Mouse (Mus musculus) heart, embryonic 11.5 days (tissue): ENCODE data around the gene Galr2. TPM values are rescaled to one million over a fixed set of nuclear protein-coding genes. Genes with fewer than 3 reads are reported as not detected.

Experiments used
- ATAC-seq: fragments of 200-750 bp; cut with Nextera tagmentation; replicated peaks from 2 replicates; pipeline ENCODE4 v1.8.0; 2017; ENCODE audit warnings: moderate library complexity; ENCODE audit not compliant: insufficient number of reproducible peaks, low FRiP score, low TSS enrichment
- H3K27ac ChIP-seq: fragments of 300-500 bp; sonication (generic); 2 replicates; pipeline ENCODE4 v1.5.1; 2014; ENCODE audit warnings: mild to moderate bottlenecking, low read depth, low read length
- H3K27me3 ChIP-seq: fragments of 300-500 bp; sonication (generic); 2 replicates; pipeline ENCODE4 v1.6.1; 2014; ENCODE audit warnings: mild to moderate bottlenecking, low read length, mixed read lengths; ENCODE audit not compliant: control insufficient read depth, insufficient read depth
- H3K36me3 ChIP-seq: fragments of 300-500 bp; sonication (generic); 2 replicates; pipeline ENCODE4 v1.6.1; 2014; ENCODE audit warnings: mild to moderate bottlenecking, low read length, moderate library complexity, mixed read lengths; ENCODE audit not compliant: control insufficient read depth, insufficient read depth
- H3K4me1 ChIP-seq: fragments of 300-500 bp; sonication (generic); 2 replicates; pipeline ENCODE4 v1.6.1; 2014; ENCODE audit warnings: low read length; ENCODE audit not compliant: control insufficient read depth, insufficient read depth
- H3K4me2 ChIP-seq: fragments of 300-500 bp; sonication (generic); 2 replicates; pipeline ENCODE4 v1.6.1; 2014; ENCODE audit warnings: mild to moderate bottlenecking, moderate library complexity
- H3K4me3 ChIP-seq: fragments of 300-500 bp; sonication (generic); 2 replicates; pipeline ENCODE4 v1.5.1; 2014; ENCODE audit warnings: low read depth, low read length
- H3K9ac ChIP-seq: fragments of 300-500 bp; sonication (generic); 2 replicates; pipeline ENCODE4 v1.6.1; 2014; ENCODE audit warnings: mild to moderate bottlenecking, low read depth, low read length, moderate library complexity
- H3K9me3 ChIP-seq: fragments of 300-500 bp; sonication (generic); replicated peaks from 2 replicates; pipeline ENCODE4 v1.6.1; 2016; ENCODE audit warnings: low read length; ENCODE audit not compliant: control insufficient read depth
- WGBS: fragments of 180-500 bp; shearing (Covaris S2); extraction: QIAGEN DNeasy Blood & Tissue Kit; methylation state at CpG from one replicate; pipeline ENCODE4 v1.1.7; 2014; ENCODE audit not compliant: insufficient replicate concordance; 5-methylcytosine and 5-hydroxymethylcytosine counted together
- polyA plus RNA-seq: library from polyadenylated mRNA; unstranded; fragments of >200 nt; fragmentation: Nextera tagmentation; extraction: Ambion mirVana; gene quantifications from 2 replicates; pipeline ENCODE4 v1.2.1, GENCODE M21; 2014

Galr2 gene
- polyA plus RNA-seq, 1 experiment from 2014 or later: 0.16 TPM

DNA sequence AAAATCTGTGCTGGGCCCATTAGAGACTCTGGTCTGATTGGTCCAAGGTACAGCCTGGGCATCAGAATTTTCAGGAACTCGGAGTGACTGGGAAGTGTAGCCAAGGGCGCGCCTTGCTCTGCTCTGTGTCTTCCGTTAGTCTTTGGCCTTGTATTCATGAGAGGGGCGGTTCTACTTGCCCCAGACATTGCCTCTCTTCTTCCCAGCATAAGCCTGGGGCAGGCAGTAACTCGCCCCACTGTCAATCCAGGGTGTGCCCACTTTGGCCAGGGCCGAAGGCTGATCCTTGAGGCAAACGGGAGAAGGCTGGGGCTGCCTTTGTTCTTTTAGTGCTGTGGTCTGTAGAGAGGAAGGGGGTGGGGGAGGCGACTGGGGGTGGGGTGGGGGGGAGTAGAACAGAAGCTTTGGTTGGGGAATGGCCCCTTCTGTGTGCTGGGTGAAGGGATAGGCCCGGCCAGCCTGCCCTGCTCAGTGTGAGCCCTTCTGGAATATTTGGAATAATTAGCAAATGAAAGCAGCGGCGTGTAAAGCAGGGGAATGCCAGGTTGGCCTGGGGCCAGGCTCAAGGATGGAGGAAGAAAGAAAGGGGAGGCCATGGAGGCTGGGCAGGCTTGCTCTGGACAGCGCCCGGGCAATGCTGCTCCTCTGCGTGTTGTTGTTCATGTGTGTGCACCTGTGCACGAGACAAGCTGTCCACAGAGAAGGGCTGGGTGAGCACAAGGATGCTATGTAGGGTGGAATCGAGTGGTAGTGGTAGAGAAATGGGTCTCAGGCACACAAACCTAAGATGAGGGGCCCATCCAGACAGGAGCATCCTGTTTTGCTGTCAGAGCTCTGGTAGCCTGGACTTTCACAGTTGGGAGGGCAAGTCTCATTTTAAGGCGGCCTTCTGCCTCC lies 48.8 kb downstream of the Galr2 start:
- no peak overlapping the region for H3K4me2 ChIP-seq
- H3K4me3 ChIP-seq: no peak overlapping the region
- H3K9ac ChIP-seq: no peak overlapping the region
- WGBS: 63% methylated on average over 18 of the region's 18 CpGs
- H3K27ac ChIP-seq: no peak overlapping the region
- no peak for ATAC-seq
- no peaks in the 10 kb centered on the region for H3K9me3 ChIP-seq
- H3K4me1 ChIP-seq: peaks cover 13% of the 10 kb centered on the region
- H3K36me3 ChIP-seq: no peaks in the 10 kb centered on the region
- peaks cover 32% of the 10 kb centered on the region for H3K27me3 ChIP-seq

DNA sequence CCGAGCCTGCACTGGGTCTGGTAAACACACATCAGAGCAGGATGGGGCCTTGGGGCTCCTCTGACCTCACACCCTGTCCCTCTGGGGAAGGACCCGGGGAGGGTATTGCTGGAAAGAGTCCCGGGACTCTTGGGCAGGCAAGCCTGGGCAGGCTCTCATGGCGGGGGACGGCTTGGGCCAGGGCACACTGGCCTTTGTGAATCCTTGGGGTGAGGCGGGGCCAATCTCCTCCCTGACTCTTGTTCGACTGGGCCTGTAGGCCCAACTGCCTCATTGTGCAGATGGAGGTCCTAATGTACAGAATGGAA lies 49.4 kb downstream of the Galr2 start:
- Histone ChIP-seq H3K9ac (no peak overlapping the region), H3K4me3 (no peak overlapping the region), H3K27ac (no peak overlapping the region), H3K36me3 (no peaks in the 10 kb centered on the region), H3K9me3 (no peaks in the 10 kb centered on the region), H3K27me3 (peaks cover 38% of the 10 kb centered on the region), H3K4me2 (no peak overlapping the region), H3K4me1 (peaks cover 18% of the 10 kb centered on the region)
- no peak for ATAC-seq
- WGBS: 64% methylated on average over 7 of the region's 7 CpGs

DNA sequence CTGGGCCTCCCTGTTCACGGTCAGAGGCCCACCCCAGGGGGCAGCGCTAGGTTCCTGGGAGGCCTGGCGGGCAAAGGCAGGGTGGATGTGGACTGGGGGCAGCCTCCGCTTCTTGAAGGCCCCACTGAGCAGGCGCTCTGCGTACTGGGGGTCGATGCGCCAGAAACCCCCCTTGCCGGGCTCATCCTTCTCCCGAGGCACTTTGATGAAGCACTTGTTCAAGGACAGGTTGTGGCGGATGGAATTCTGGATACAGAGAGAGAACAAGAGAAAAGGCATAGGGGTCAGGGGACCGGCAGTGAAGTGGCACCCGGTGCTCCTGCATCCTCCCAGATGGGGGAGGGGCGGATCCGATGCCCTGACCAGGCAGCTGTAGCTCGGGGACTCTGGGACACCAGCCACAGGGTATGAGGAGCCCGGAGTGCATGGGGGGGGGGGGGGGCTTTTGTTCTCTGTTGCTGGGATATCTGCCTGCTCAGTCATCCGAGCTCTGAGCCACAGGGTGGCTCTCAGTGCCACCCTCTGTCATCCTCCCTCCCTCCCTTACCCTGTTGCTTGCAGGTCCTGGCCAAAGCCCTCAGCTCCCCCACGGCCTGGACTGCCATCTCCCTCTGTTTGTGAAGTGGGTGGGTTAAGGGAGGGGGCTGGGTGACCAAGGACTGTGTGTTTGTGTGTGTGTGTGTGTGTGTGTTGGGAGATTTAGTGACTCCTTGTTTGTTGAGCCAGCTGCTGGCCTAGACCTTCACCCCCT lies 51.7 kb downstream of the Galr2 start:
- Histone ChIP-seq H3K27ac (no peak overlapping the region), H3K4me1 (peaks cover 23% of the 10 kb centered on the region), H3K9me3 (no peaks in the 10 kb centered on the region), H3K27me3 (peaks cover 46% of the 10 kb centered on the region), H3K9ac (no peak overlapping the region; the same call in 1 of the 2 replicates), H3K4me2 (0 out of 2 replicates have a peak overlapping the region, but pooled peaks have one; percentile 1), H3K36me3 (no peaks in the 10 kb centered on the region), H3K4me3 (no peak overlapping the region)
- 38% methylated on average over 19 of the region's 19 CpGs for WGBS
- no peak for ATAC-seq

DNA sequence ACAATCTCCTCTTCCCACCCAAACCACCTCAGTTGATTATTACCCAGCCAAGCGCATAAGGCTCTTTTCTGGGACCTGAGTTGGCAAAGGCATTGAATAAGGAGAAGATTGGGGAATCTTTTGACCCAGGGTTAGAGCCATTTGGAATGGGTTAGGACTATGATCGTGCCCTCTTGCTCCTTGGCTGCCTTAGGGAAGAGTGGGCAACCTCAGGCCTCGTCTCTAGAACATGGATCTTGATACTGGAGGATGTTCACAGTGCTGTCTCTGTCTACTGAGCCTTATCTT lies 52.2 kb downstream of the Galr2 start:
- peaks cover 23% of the 10 kb centered on the region for H3K4me1 ChIP-seq
- H3K9ac ChIP-seq: no peak overlapping the region
- no peak overlapping the region for H3K27ac ChIP-seq
- H3K27me3 ChIP-seq: peaks cover 47% of the 10 kb centered on the region
- no peaks in the 10 kb centered on the region for H3K36me3 ChIP-seq
- no peaks in the 10 kb centered on the region for H3K9me3 ChIP-seq
- no peak overlapping the region for H3K4me2 ChIP-seq
- 84% methylated on average over 3 of the region's 3 CpGs for WGBS
- no peak for ATAC-seq
- H3K4me3 ChIP-seq: no peak overlapping the region

Other genes with a start within 250 kb of the Galr2 start
- gene Unc13d, start 203.0 kb upstream of the Galr2 start, polyA plus RNA-seq: 2.3 and 2.6 TPM in 2 replicates
- gene Wbp2, start 193.9 kb upstream of the Galr2 start, polyA plus RNA-seq: 129 and 144 TPM in 2 replicates
- gene Trim47, start 153.7 kb upstream of the Galr2 start, polyA plus RNA-seq: 38.3 and 40.2 TPM in 2 replicates
- 3.9 and 4.5 TPM in 2 replicates for gene Trim65, start 149.8 kb upstream of the Galr2 start, polyA plus RNA-seq
- gene Mrpl38, start 142.1 kb upstream of the Galr2 start, polyA plus RNA-seq: 109 and 116 TPM in 2 replicates
- 20.3 and 20.6 TPM in 2 replicates for gene Fbf1, start 112.8 kb upstream of the Galr2 start, polyA plus RNA-seq
- gene Ten1, start 82.1 kb upstream of the Galr2 start, polyA plus RNA-seq: 74.0 and 76.4 TPM in 2 replicates
- 29.3 and 32.3 TPM in 2 replicates for gene Acox1, start 81.9 kb upstream of the Galr2 start, polyA plus RNA-seq
- 0.26 and 0.31 TPM in 2 replicates for gene Evpl, start 42.9 kb upstream of the Galr2 start, polyA plus RNA-seq
- 61.5 and 61.9 TPM in 2 replicates for gene Srp68, start 6.7 kb upstream of the Galr2 start, polyA plus RNA-seq
- 42.5 and 46.6 TPM in 2 replicates for gene Exoc7, start 26.3 kb downstream of the Galr2 start, polyA plus RNA-seq
- 0.07 TPM in 1 of 2 replicates, not detected in the other for gene Foxj1, start 54.5 kb downstream of the Galr2 start, polyA plus RNA-seq
- gene Rnf157, start 132.1 kb downstream of the Galr2 start, polyA plus RNA-seq: 8.6 and 9.2 TPM in 2 replicates
- 60.6 and 68.3 TPM in 2 replicates for gene Ubald2, start 153.2 kb downstream of the Galr2 start, polyA plus RNA-seq
- 0.31 TPM in 1 of 2 replicates, not detected in the other for gene Qrich2, start 185.3 kb downstream of the Galr2 start, polyA plus RNA-seq
- gene Prpsap1, start 213.3 kb downstream of the Galr2 start, polyA plus RNA-seq: 96.5 and 101 TPM in 2 replicates
- 2.1 and 3.0 TPM in 2 replicates for gene Sphk1, start 250.0 kb downstream of the Galr2 start, polyA plus RNA-seq